Comparison of ENCODE assay signal across 8 mouse cellular contexts in the genomic region with DNA sequence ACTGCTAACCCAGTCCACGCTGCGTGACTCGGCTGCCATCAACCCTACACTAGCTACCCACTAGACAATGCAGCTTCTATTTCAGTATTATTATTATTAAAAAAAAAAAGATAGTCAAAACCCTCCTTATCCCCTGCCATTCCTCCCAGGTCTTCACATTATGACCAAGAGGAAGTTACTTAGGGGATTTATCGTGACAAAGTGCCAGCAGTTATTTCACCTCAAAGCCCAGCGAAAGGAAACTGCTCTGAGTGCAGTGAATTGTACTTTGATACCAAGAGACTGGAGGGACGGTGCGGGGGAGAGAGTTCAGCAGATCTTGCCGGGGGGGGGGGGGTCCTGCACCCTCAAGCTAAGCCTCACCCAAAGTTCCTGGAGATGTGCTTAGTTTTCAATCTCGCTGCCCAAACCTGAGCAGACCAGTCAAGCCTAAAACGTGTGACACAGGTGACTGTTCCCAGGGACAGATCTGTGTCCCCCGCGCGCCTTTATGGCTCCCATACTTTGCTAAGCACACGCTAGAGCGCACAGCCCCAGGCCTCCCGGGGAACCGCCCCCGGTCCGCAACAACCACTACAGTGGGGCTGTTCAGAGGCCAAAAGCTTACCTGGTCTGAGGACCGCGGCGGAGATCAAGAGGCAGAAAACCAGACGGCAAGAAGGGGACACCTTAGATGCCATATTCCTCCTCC. TPM values are rescaled to one million over a fixed set of nuclear protein-coding genes. Genes with fewer than 3 reads are reported as not detected.
A peak's percentile ranks its signal among the peaks of the same experiment; 100 is the strongest.
DNase-seq lines count a peak whose midpoint lies in the region; ATAC-seq and TF ChIP-seq lines count a peak whose summit lies in the region.

No protein-coding gene starts in this region.

- H3K9ac ChIP-seq in heart, embryonic 16.5 days (ENCODE audit: low read length), result peak overlapping the region; percentile 78
- H3K9ac ChIP-seq in limb, embryonic 11.5 days (ENCODE audit: low read length), result peak overlapping the region; percentile 41; the same call in 1 of the 2 replicates
- peak overlapping the region; percentile 70 for H3K9ac ChIP-seq in midbrain, postnatal 0 days (replicated peaks; ENCODE audit: low read length, poor library complexity, severe bottlenecking)

- no peak; the same call in 1 of the 2 replicates for TF ChIP-seq CTCF in midbrain, postnatal 0 days (IDR thresholded peaks at IDR 0.05)

- H3K27ac ChIP-seq in heart, embryonic 16.5 days (ENCODE audit: low read length), result peak overlapping the region; percentile 27
- H3K27ac ChIP-seq in limb, embryonic 11.5 days (replicated peaks; ENCODE audit: low read depth, low read length), result no peak overlapping the region
- peak overlapping the region; percentile 77; the same call in 1 of the 2 replicates for H3K27ac ChIP-seq in midbrain, postnatal 0 days (ENCODE audit: low read depth, low read length)

- no peaks in the 10 kb centered on the region for H3K36me3 ChIP-seq in heart, embryonic 16.5 days (ENCODE audit: control insufficient read depth, insufficient read depth)
- no peaks in the 10 kb centered on the region for H3K36me3 ChIP-seq in limb, embryonic 11.5 days (ENCODE audit: control insufficient read depth, insufficient read depth, low read length)
- no peaks in the 10 kb centered on the region for H3K36me3 ChIP-seq in midbrain, postnatal 0 days (ENCODE audit: insufficient read depth, low read length)

- peak overlapping the region; percentile 87 for H3K4me3 ChIP-seq in heart, embryonic 16.5 days (ENCODE audit: low read length)
- peak overlapping the region; percentile 38 for H3K4me3 ChIP-seq in limb, embryonic 11.5 days (ENCODE audit: low read depth, low read length)
- peak overlapping the region; percentile 74 for H3K4me3 ChIP-seq in midbrain, postnatal 0 days (ENCODE audit: low read depth, low read length)

- H3K4me1 ChIP-seq in heart, embryonic 16.5 days (ENCODE audit: control insufficient read depth, insufficient read depth, low read length), result peaks cover 8% of the 10 kb centered on the region; the same call in 1 of the 2 replicates
- no peaks in the 10 kb centered on the region; the same call in none of the 2 replicates for H3K4me1 ChIP-seq in limb, embryonic 11.5 days (ENCODE audit: control insufficient read depth, insufficient read depth, low read length)
- 0 out of 2 replicates have a peak, but pooled peaks cover 5% of the 10 kb centered on the region for H3K4me1 ChIP-seq in midbrain, postnatal 0 days (ENCODE audit: insufficient read depth, low read length)

- H3K27me3 ChIP-seq in heart, embryonic 16.5 days (ENCODE audit: control insufficient read depth, insufficient read depth, low read length), result no peaks in the 10 kb centered on the region
- H3K27me3 ChIP-seq in limb, embryonic 11.5 days (ENCODE audit: control insufficient read depth, insufficient read depth, low read length), result no peaks in the 10 kb centered on the region
- no peaks in the 10 kb centered on the region for H3K27me3 ChIP-seq in midbrain, postnatal 0 days (ENCODE audit: insufficient read depth, low read length)

- peak; percentile 11 to 25 for DNase-seq in cerebellum, postnatal 36 days
- DNase-seq in cerebellum, adult 11-12 months, result no peak
- DNase-seq in urinary bladder, postnatal 25 days (ENCODE audit: low spot score), result peak; percentile 14
- DNase-seq in urinary bladder, adult 2 months (ENCODE audit: low spot score), result no peak
- DNase-seq in limb, embryonic 11.5 days (ENCODE audit: low spot score), result peak; percentile 41
- DNase-seq in midbrain, postnatal 0 days (ENCODE audit: low spot score), result peak; percentile 37

- no peak for ATAC-seq in heart, embryonic 16.5 days (replicated peaks; ENCODE audit: extremely low read depth, insufficient read depth, low FRiP score)
- no peak for ATAC-seq in limb, embryonic 11.5 days (ENCODE audit: insufficient number of reproducible peaks, low FRiP score, low TSS enrichment, low read depth)
- ATAC-seq in midbrain, postnatal 0 days (ENCODE audit: low FRiP score), result no peak
- no peak for ATAC-seq in granulocyte monocyte progenitor cell, adult 5-6 weeks (replicated peaks; ENCODE audit: poor library complexity, severe bottlenecking)

- no peaks in the 10 kb centered on the region for H3K9me3 ChIP-seq in heart, embryonic 16.5 days (replicated peaks; ENCODE audit: control insufficient read depth, low read length)
- no peaks in the 10 kb centered on the region for H3K9me3 ChIP-seq in limb, embryonic 11.5 days (ENCODE audit: control insufficient read depth, low read length)
- H3K9me3 ChIP-seq in midbrain, postnatal 0 days (ENCODE audit: low read length), result no peaks in the 10 kb centered on the region

- H3K4me2 ChIP-seq in heart, embryonic 16.5 days (ENCODE audit: low read depth, low read length), result peak overlapping the region; percentile 97
- H3K4me2 ChIP-seq in limb, embryonic 11.5 days (ENCODE audit: low read depth, severe bottlenecking), result peak overlapping the region; percentile 76
- H3K4me2 ChIP-seq in midbrain, postnatal 0 days (ENCODE audit: low read depth, low read length, poor library complexity, severe bottlenecking), result peak overlapping the region; percentile 72

- WGBS in heart, embryonic 16.5 days, result 0% methylated on average over 23 of the region's 23 CpGs
- WGBS in limb, embryonic 11.5 days, result under 1% methylated on average over 23 of the region's 23 CpGs
- WGBS in midbrain, postnatal 0 days, result under 1% methylated on average over 23 of the region's 23 CpGs

RNA-seq across cellular contexts. Expression of gene Alcam, which starts 1.9 kb away (rescaled TPM):
- polyA plus RNA-seq in urinary bladder, adult 2 months (2012; rRNA removed), result 27.5 and 33.6 TPM in 2 replicates
- polyA plus RNA-seq in heart, embryonic 16.5 days (2015; fragmentation: Nextera tagmentation; extraction: Ambion mirVana), result 12.5 and 13.4 TPM in 2 replicates
- polyA plus RNA-seq in limb, embryonic 11.5 days (2014; fragmentation: Nextera tagmentation; extraction: Ambion mirVana), result 11.7 and 15.1 TPM in 2 replicates
- total RNA-seq in midbrain, postnatal 0 days (2014; rRNA removed), result 147 and 154 TPM in 2 replicates
- 37.5 and 40.3 TPM in 2 replicates for polyA plus RNA-seq in midbrain, postnatal 0 days (2015; fragmentation: Nextera tagmentation; extraction: Ambion mirVana)
- 10.9 and 28.9 TPM in 2 replicates for total RNA-seq in granulocyte monocyte progenitor cell, adult 5-6 weeks (2014; fragmentation: Nextera tagmentation)
- total RNA-seq in granulocyte monocyte progenitor cell, adult 5-6 weeks (2017), result 45.0 and 45.8 TPM in 2 replicates

Comparison
In these comparisons a context has a peak if more than half of its experiments do, and no peak if none do; other contexts are left out.
1. DNase-seq: peak in cerebellum, postnatal 36 days (2 of 2), urinary bladder, postnatal 25 days (single experiment), limb, embryonic 11.5 days (single experiment) and midbrain, postnatal 0 days (single experiment); none in cerebellum, adult 11-12 months (single experiment) and urinary bladder, adult 2 months (single experiment).
2. Peak in every context shown above with its lines, with median percentiles within 50 percentile points of each other: H3K4me2 ChIP-seq, H3K4me3 ChIP-seq and H3K9ac ChIP-seq.